Mouse (Mus musculus): ENCODE data around the gene BC049715.

- TF ChIP-seq CTCF (IDR thresholded peaks at IDR 0.05) (no peak), EP300 (IDR thresholded peaks at IDR 0.05) (no peak)
Observed at GRCm38 (mm10) chr6:136803093-136803738, 24.2 kb upstream of the BC049715 start.

Measured in lung, postnatal 0 days (tissue).